Mouse (Mus musculus) lung, postnatal 0 days (tissue): ENCODE data around the gene Chst3. TPM values are rescaled to one million over a fixed set of nuclear protein-coding genes. Genes with fewer than 3 reads are reported as not detected.
"Not testable (repeated sequence)": the region's sequence is repeated elsewhere in the genome, so short reads cannot be mapped to it uniquely, and the experiment has no call there.

Experiments
- ATAC-seq: fragments of 200-750 bp; cut with Nextera tagmentation; 2 replicates; pipeline ENCODE4 v1.8.0; 2017; ENCODE audit warnings: moderate library complexity
- DNase-seq: peaks from one replicate; pipeline ENCODE4 v3.0.0-alpha.2; 2016; ENCODE audit warnings: low spot score
- H3K27ac ChIP-seq: fragments of 300-500 bp; sonication (generic); 2 replicates; pipeline ENCODE4 v1.5.1; 2014; ENCODE audit warnings: antibody characterized with exemption, mild to moderate bottlenecking, low read length, mixed read lengths
- H3K27me3 ChIP-seq: fragments of 300-500 bp; sonication (generic); replicated peaks from 2 replicates; pipeline ENCODE4 v1.6.1; 2014; ENCODE audit warnings: low read length, mixed read lengths; ENCODE audit not compliant: insufficient read depth
- H3K36me3 ChIP-seq: fragments of 300-500 bp; sonication (generic); 2 replicates; pipeline ENCODE4 v1.6.1; 2014; ENCODE audit warnings: low read length, mixed read lengths; ENCODE audit not compliant: insufficient read depth
- H3K4me1 ChIP-seq: fragments of 300-500 bp; sonication (generic); 2 replicates; pipeline ENCODE4 v1.6.1; 2014; ENCODE audit warnings: antibody characterized with exemption, low read depth, low read length, mixed read lengths; ENCODE audit not compliant: insufficient read depth
- H3K4me2 ChIP-seq: fragments of 300-500 bp; sonication (generic); replicated peaks from 2 replicates; pipeline ENCODE4 v1.6.1; 2014; ENCODE audit warnings: low read depth, mild to moderate bottlenecking, low read length, moderate library complexity, mixed read lengths
- H3K4me3 ChIP-seq: fragments of 300-500 bp; sonication (generic); 2 replicates; pipeline ENCODE4 v1.5.1; 2014; ENCODE audit warnings: low read depth, low read length
- H3K9ac ChIP-seq: fragments of 300-500 bp; sonication (generic); replicated peaks from 2 replicates; pipeline ENCODE4 v1.6.1; 2014; ENCODE audit warnings: low read depth, mild to moderate bottlenecking
- H3K9me3 ChIP-seq: fragments of 300-500 bp; sonication (generic); 2 replicates; pipeline ENCODE4 v1.6.1; 2016; ENCODE audit warnings: low read length, mixed read lengths
- CTCF ChIP-seq: IDR thresholded peaks from 2 replicates; pipeline ENCODE4 v1.5.1; 2016; ENCODE audit warnings: antibody characterized with exemption, mild to moderate bottlenecking
- EP300 ChIP-seq: IDR thresholded peaks from 2 replicates; pipeline ENCODE4 v1.6.1; 2016; ENCODE audit warnings: antibody characterized with exemption, mild to moderate bottlenecking, control low read depth
- WGBS: fragments of 180-500 bp; shearing (Covaris S2); extraction: QIAGEN DNeasy Blood & Tissue Kit; methylation state at CpG from one replicate; pipeline ENCODE4 v1.1.7; 2014; 5-methylcytosine and 5-hydroxymethylcytosine counted together
- polyA plus RNA-seq: library from polyadenylated mRNA; unstranded; fragments of >200 nt; fragmentation: Nextera tagmentation; extraction: Ambion mirVana; gene quantifications from 2 replicates; pipeline ENCODE4 v1.2.1, GENCODE M21; 2015

The Chst3 gene
- polyA plus RNA-seq, 1 experiment from 2014 or later = 1.8 TPM

DNA sequence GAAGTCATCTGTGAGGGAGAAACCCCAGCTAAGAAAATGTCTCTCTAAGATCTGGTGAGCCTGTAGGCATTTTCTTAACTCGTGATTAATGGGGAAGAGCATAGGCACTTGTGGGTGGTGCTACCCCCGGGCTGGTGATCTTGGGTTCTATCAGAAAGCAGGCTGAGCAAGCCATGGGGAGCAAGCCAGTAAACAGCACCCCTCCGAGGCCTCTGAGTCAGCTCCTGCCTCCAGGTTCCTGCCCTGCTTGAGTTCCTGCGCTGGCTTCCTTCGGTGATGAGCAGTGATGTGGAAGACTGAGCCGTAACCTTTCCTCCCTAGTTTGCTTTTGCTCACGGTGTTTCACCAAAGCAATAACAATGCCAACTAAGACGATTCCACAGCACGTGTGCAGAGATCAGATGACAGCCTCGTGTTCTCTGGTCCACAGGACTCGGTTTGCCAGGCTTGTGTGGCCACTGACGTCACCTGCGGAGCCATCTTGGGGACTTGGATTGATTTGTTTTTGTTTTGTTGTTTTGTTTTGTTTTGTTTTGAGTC is 31.4 kb upstream of the Chst3 start:
- no peak overlapping the region for H3K4me3 ChIP-seq
- no peak for TF ChIP-seq CTCF
- no peak for TF ChIP-seq EP300
- no peaks in the 10 kb centered on the region for H3K27me3 ChIP-seq
- DNase-seq (no peak), ATAC-seq (no peak)
- H3K9ac ChIP-seq = no peak overlapping the region
- H3K4me1 ChIP-seq = no peaks in the 10 kb centered on the region
- no peak overlapping the region for H3K27ac ChIP-seq
- no peak overlapping the region for H3K4me2 ChIP-seq
- H3K36me3 ChIP-seq = no peaks in the 10 kb centered on the region
- H3K9me3 ChIP-seq = no peaks in the 10 kb centered on the region
- WGBS = 78% methylated on average over 13 of the region's 13 CpGs

DNA sequence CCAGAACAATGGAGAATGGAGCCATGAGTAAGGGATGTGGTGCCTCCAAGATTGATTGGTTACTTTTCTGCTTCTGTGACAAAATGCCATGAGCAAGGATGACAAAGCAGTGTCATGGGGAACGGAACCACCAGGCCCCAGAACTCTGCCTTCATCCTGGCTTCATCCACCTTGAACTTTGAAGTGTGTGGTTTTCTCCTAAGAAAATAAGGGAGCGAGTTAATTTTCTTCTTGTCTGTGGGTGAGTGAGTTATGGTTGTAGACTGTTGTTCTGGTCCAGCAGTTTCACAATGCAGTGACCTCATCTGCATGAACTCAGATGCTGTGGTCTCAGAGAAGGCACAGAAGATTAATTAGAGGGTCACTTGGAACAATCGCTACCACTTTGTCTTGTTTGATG is 29.3 kb upstream of the Chst3 start:
- not testable (repeated sequence) for H3K36me3 ChIP-seq, ATAC-seq, H3K27ac ChIP-seq, H3K4me2 ChIP-seq, H3K9ac ChIP-seq, H3K27me3 ChIP-seq, H3K4me3 ChIP-seq, H3K4me1 ChIP-seq, H3K9me3 ChIP-seq, DNase-seq
- WGBS = 54% methylated on average over 3 of the region's 3 CpGs

DNA sequence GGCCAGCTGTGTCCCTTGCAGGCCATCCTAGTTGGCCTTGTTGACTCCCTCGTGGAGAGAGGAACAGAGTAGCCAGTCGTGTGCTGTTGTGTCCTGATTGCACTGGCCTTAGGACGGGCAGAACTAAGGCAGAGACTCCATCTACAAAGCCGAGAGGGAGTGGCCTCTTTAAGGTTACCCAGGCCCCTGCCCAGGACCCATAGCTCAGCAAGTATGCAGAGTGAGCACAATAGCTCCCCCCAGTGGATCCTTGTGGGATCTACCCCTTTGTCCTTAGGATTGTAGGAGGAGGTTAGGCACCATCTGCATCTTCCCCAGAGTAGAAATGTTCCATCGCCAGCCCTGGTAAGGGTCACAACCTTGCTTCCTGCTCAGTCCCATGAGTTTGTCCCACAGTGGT is 27.5 kb upstream of the Chst3 start:
- no peak overlapping the region for H3K9ac ChIP-seq
- 49% methylated on average over 5 of the region's 5 CpGs for WGBS
- no peak overlapping the region for H3K4me3 ChIP-seq
- H3K4me2 ChIP-seq = no peak overlapping the region
- ATAC-seq (peak; percentile 43), DNase-seq (peak; percentile 65)
- H3K27ac ChIP-seq = no peak overlapping the region
- peak; percentile 79 for TF ChIP-seq CTCF
- TF ChIP-seq EP300 = no peak
- no peaks in the 10 kb centered on the region for H3K27me3 ChIP-seq
- no peaks in the 10 kb centered on the region for H3K36me3 ChIP-seq
- no peaks in the 10 kb centered on the region for H3K4me1 ChIP-seq
- H3K9me3 ChIP-seq = no peaks in the 10 kb centered on the region

DNA sequence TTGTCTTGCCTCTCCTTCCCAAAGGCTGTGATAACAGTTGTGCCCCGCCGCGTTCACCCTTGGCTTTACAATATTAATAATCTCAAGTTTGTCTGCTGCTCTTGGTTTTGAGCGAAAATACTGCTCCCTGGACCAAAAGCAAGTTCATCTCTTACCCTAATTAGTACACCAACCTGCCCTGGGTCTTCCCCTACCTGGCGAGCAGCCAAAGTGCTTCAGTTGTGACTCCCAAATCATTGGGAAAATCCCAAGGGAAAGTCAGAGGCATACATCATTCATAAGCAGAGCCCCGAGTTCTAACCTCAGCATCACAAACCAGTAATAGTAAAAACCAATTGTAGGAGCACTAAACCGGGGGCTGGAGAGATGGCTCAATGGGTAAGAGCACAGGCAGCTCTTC is 26.6 kb upstream of the Chst3 start:
- Histone ChIP-seq H3K4me3 (no peak overlapping the region), H3K4me2 (no peak overlapping the region), H3K27ac (no peak overlapping the region), H3K9me3 (no peaks in the 10 kb centered on the region), H3K36me3 (no peaks in the 10 kb centered on the region), H3K9ac (no peak overlapping the region), H3K27me3 (no peaks in the 10 kb centered on the region), H3K4me1 (no peaks in the 10 kb centered on the region)
- WGBS = 75% methylated on average over 7 of the region's 7 CpGs
- ATAC-seq (no peak), DNase-seq (no peak)
- TF ChIP-seq EP300 (no peak), CTCF (no peak)

DNA sequence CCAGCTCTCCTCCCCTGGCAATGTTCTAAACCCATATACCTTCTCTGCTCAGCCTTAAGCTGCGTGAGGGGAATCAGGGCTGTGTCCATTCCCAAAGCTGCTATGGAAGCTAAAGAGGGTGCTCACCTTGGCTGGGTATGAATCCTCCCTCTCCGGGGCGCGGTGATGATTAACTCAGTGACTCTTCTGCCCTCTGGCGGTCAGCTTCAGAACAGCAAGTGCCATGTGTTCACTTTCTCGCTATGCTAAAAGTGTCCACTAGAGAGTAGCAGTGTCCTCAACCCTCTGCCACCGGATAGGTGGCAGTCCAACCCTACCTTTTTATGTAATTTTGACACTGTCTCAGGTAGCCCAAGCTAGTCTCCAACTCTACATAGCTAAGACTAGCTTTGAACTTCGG is 26.0 kb upstream of the Chst3 start:
- WGBS = under 1% methylated on average over 8 of the region's 8 CpGs
- Histone ChIP-seq H3K27me3 (no peaks in the 10 kb centered on the region), H3K4me2 (no peak overlapping the region), H3K4me1 (no peaks in the 10 kb centered on the region), H3K9me3 (no peaks in the 10 kb centered on the region), H3K27ac (no peak overlapping the region), H3K9ac (no peak overlapping the region), H3K36me3 (no peaks in the 10 kb centered on the region), H3K4me3 (no peak overlapping the region)
- DNase-seq (peak; percentile 90), ATAC-seq (peak; percentile 52)
- no peak for TF ChIP-seq EP300
- peak; percentile 100 for TF ChIP-seq CTCF

DNA sequence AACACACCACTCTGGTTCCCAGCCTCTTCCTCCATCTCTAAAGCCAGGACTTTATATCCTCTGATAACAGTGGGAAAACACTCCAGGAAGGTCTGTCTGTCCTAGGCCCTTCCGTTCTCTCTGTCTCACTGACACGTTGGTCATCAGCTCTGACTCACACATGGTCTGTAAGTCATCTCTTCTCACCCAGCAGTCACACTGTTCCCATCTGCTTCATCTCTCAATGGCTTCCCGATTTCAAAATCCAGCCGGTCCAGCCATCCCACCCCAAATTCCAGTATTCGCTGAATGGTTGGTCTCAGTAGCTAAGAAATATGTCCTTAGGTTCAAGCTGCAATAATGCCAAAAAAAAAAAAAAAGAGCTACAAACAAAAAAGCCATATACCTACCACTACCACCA is 24.9 kb upstream of the Chst3 start:
- Histone ChIP-seq H3K36me3 (no peaks in the 10 kb centered on the region), H3K27me3 (no peaks in the 10 kb centered on the region), H3K4me3 (no peak overlapping the region), H3K9me3 (no peaks in the 10 kb centered on the region), H3K9ac (no peak overlapping the region), H3K27ac (peak overlapping the region; percentile 57; the same call in 1 of the 2 replicates), H3K4me1 (no peaks in the 10 kb centered on the region), H3K4me2 (no peak overlapping the region)
- DNase-seq (peak; percentile 87), ATAC-seq (peak; percentile 76)
- no peak for TF ChIP-seq CTCF
- peak; percentile 57; the same call in 1 of the 2 replicates for TF ChIP-seq EP300
- 61% methylated on average over 5 of the region's 5 CpGs for WGBS

DNA sequence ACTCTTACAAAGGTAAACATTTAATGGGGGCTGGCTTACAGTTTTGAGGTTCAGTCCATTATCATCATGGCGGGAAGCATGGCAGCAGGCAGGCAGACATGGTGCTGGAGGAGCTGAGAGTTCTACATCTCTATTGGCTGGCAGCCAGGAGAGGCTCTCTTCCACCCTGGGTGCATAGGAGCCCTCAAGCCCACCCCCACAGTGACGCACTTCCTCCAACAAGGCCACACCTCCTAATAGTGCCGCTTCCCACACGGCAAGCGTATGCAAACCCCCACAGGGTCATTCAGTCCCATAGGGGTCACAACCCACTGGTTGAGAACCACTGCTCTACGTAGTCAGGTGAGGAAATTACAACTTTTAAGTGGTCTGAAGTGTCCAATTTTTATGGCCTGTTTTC is 21.4 kb upstream of the Chst3 start:
- WGBS = 78% methylated on average over 6 of the region's 6 CpGs
- Histone ChIP-seq H3K9me3 (no peaks in the 10 kb centered on the region), H3K36me3 (no peaks in the 10 kb centered on the region), H3K4me3 (no peak overlapping the region), H3K9ac (no peak overlapping the region), H3K4me2 (no peak overlapping the region), H3K27me3 (no peaks in the 10 kb centered on the region), H3K4me1 (no peaks in the 10 kb centered on the region), H3K27ac (no peak overlapping the region)
- DNase-seq = no peak
- TF ChIP-seq EP300 (no peak), CTCF (no peak)
- no peak for ATAC-seq
